9 mouse cellular contexts compared by ENCODE assay signal in genomic region chrX:157644300-157644699, GRCm38 (mm10). TPM values are rescaled to one million over a fixed set of nuclear protein-coding genes. Genes with fewer than 3 reads are reported as not detected.
DNase-seq lines count a peak whose midpoint lies in the region; ATAC-seq and TF ChIP-seq lines count a peak whose summit lies in the region.
"Had no signal": no experiment of that assay in that cellular context is flagged by ENCODE, and none has a peak within 500 bp of the region (broad histone marks: within the 10 kb centered on the region; RNA-seq: fewer than 3 reads in every experiment).

No protein-coding gene starts in this region.

- peak; percentile 49 for DNase-seq in kidney, adult 18-20 months
- DNase-seq in T-cell, adult 2 months (ENCODE audit: low spot score): peak; percentile 18
- peak; percentile 52 to 55 for DNase-seq in cerebellum, postnatal 36 days
- DNase-seq in heart, postnatal 14 days: peak; percentile 31 to 60
- DNase-seq in layer of hippocampus, postnatal 14 days (ENCODE audit: low spot score in 2 of 2): peak; percentile 32 to 33
- peak; percentile 45 for DNase-seq in mesoderm, embryonic 11.5 days (ENCODE audit: low read depth, low spot score)
- peak; percentile 27 for DNase-seq in stomach, postnatal 0 days (ENCODE audit: low spot score)

- intact Hi-C loops in heart, postnatal 14 days (cut with DNase I): loop anchor here (1.0 to 10.0 kb wide), 4 partner anchors 41 to 182 kb away; partner anchors contain the start of gene Yy2

- no peak overlapping the region for H3K4me3 ChIP-seq in kidney, embryonic 16.5 days (ENCODE audit: low read length)
- H3K4me3 ChIP-seq in stomach, postnatal 0 days (ENCODE audit: low read depth, low read length): no peak overlapping the region
- H3K4me3 ChIP-seq: embryonic facial prominence, embryonic 13.5 days had no signal

- ATAC-seq in kidney, embryonic 16.5 days (ENCODE audit: low FRiP score, low TSS enrichment): no peak
- no peak for ATAC-seq in stomach, postnatal 0 days (ENCODE audit: low FRiP score, low TSS enrichment)

- H3K36me3 ChIP-seq in kidney, embryonic 16.5 days (ENCODE audit: insufficient read depth, low read length): no peaks in the 10 kb centered on the region
- H3K36me3 ChIP-seq in stomach, postnatal 0 days (ENCODE audit: control insufficient read depth, insufficient read depth, low read length): no peaks in the 10 kb centered on the region
- H3K36me3 ChIP-seq: embryonic facial prominence, embryonic 13.5 days had no signal

- no peak for TF ChIP-seq EP300 in stomach, postnatal 0 days (optimal IDR thresholded peaks at IDR 0.05)

- peak; percentile 89 for TF ChIP-seq CTCF in stomach, postnatal 0 days (IDR thresholded peaks at IDR 0.05; ENCODE audit: low read depth)

- H3K27ac ChIP-seq in kidney, embryonic 16.5 days (ENCODE audit: low read length): no peak overlapping the region
- H3K27ac ChIP-seq in stomach, postnatal 0 days (replicated peaks): no peak overlapping the region
- H3K27ac ChIP-seq: embryonic facial prominence, embryonic 13.5 days had no signal

- no peak overlapping the region for H3K4me2 ChIP-seq in kidney, embryonic 16.5 days (replicated peaks; ENCODE audit: low read depth, low read length)
- no peak overlapping the region for H3K4me2 ChIP-seq in stomach, postnatal 0 days (replicated peaks; ENCODE audit: low read depth)
- H3K4me2 ChIP-seq: embryonic facial prominence, embryonic 13.5 days had no signal

- H3K4me1 ChIP-seq in kidney, embryonic 16.5 days (ENCODE audit: insufficient read depth, low read length): no peaks in the 10 kb centered on the region
- H3K4me1 ChIP-seq in stomach, postnatal 0 days (replicated peaks; ENCODE audit: control insufficient read depth, insufficient read depth): no peaks in the 10 kb centered on the region
- H3K4me1 ChIP-seq: embryonic facial prominence, embryonic 13.5 days had no signal

- no peaks in the 10 kb centered on the region for H3K9me3 ChIP-seq in kidney, embryonic 16.5 days (ENCODE audit: low read length)
- H3K9me3 ChIP-seq in stomach, postnatal 0 days (ENCODE audit: control insufficient read depth, low read length): no peaks in the 10 kb centered on the region
- H3K9me3 ChIP-seq: embryonic facial prominence, embryonic 13.5 days had no signal

- no peak overlapping the region for H3K9ac ChIP-seq in kidney, embryonic 16.5 days (replicated peaks; ENCODE audit: low read length)
- H3K9ac ChIP-seq in stomach, postnatal 0 days (ENCODE audit: low read length): no peak overlapping the region
- H3K9ac ChIP-seq: embryonic facial prominence, embryonic 13.5 days had no signal

- 26% methylated on average over 3 of the region's 3 CpGs for WGBS in kidney, embryonic 16.5 days
- 9% methylated on average over 3 of the region's 3 CpGs for WGBS in stomach, postnatal 0 days

- no peaks in the 10 kb centered on the region; the same call in 1 of the 2 replicates for H3K27me3 ChIP-seq in kidney, embryonic 16.5 days (ENCODE audit: insufficient read depth, low read length)
- no peaks in the 10 kb centered on the region for H3K27me3 ChIP-seq in stomach, postnatal 0 days (ENCODE audit: control insufficient read depth, insufficient read depth, low read length)

RNA-seq across cellular contexts. Expression of gene Mbtps2, which starts 45.8 kb away (rescaled TPM):
- 21.2 and 24.9 TPM in 2 replicates for polyA plus RNA-seq in kidney, embryonic 16.5 days (2015; fragmentation: Nextera tagmentation; extraction: Ambion mirVana)
- total RNA-seq in heart, postnatal 14 days (2021): 10 to 100 TPM; 13.2 to 14.4 TPM
- total RNA-seq in layer of hippocampus, postnatal 14 days (2021): 10 to 100 TPM; 33.8 to 34.8 TPM
- polyA plus RNA-seq in stomach, postnatal 0 days (2015; fragmentation: Nextera tagmentation; extraction: Ambion mirVana): 8.3 and 9.0 TPM in 2 replicates

RNA-seq across cellular contexts. Expression of gene Smpx, which starts 54.4 kb away (rescaled TPM):
- polyA plus RNA-seq in kidney, embryonic 16.5 days (2015; fragmentation: Nextera tagmentation; extraction: Ambion mirVana): 5.9 and 7.6 TPM in 2 replicates
- total RNA-seq in heart, postnatal 14 days (2021): 100 to 1,000 TPM; 392 to 395 TPM
- total RNA-seq in layer of hippocampus, postnatal 14 days (2021): under 1 TPM in 1 of 2 experiments, not detected in 1; 0.74 TPM
- 22.7 and 23.6 TPM in 2 replicates for polyA plus RNA-seq in stomach, postnatal 0 days (2015; fragmentation: Nextera tagmentation; extraction: Ambion mirVana)

Comparison
In these comparisons a context has a peak if more than half of its experiments do, and no peak if none do; other contexts are left out.
1. RNA of gene Smpx, which starts 54.4 kb away (total RNA-seq): 392 to 395 TPM in heart, postnatal 14 days; 0.74 TPM in layer of hippocampus, postnatal 14 days; every median in the first group is over 100 times any median in the second.
2. Peak in every context shown above with its lines, with median percentiles within 50 percentile points of each other: DNase-seq.